In the genomic region with DNA sequence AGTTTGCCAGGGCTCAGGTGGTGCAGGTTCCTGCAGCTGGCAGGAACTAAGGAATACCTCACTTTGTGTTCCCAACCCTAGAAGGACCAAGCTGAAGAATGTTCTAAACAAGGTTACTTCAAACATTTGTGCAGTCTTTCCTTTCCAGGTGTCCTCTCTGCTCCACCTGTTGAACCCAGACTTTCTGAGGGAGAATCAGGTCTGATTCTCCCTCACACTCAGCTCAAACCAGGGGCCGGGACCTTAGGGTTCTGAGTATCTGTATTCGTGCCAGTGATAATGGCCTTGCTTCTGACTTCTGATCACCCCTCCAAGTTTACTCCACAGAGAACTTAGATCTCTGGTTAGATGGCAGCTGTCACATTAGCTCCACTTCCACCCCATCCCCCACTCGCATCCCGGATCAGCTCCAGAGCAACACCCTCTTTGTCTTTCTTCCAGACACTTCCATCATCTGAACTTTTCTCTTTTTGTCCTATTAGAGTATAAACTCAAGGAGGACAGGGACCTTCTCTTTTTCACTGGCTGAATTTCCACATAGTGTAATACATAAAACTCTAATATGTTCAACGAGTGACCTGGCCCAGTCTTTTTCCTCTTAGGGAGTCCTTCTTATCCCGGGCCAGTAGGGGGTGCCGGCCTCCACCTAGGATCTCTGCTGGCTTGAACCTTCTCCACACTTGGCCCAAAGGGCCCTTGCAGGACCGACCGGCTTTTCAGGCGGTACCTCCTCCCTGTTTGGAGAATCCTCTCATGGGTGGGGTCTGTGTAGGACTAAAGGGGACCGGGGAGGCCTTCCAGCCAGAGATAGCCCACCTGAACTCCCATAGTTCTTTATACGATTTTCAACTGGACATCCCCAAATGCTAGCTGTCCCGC, we compare ENCODE assay signal across 8 mouse cellular contexts. TPM values are rescaled to one million over a fixed set of nuclear protein-coding genes. Genes with fewer than 3 reads are reported as not detected.
A peak's percentile ranks its signal among the peaks of the same experiment; 100 is the strongest.
DNase-seq lines count a peak whose midpoint lies in the region; ATAC-seq and TF ChIP-seq lines count a peak whose summit lies in the region.

No protein-coding gene starts in this region.

- no peak overlapping the region for H3K27ac ChIP-seq in liver, embryonic 14.5 days
- H3K27ac ChIP-seq in testis, adult 2 months (ENCODE audit: control insufficient read depth, insufficient read depth, low read depth, low read length) = no peak overlapping the region

- TF ChIP-seq CTCF in liver, embryonic 14.5 days (IDR thresholded peaks at IDR 0.05; ENCODE audit: low read depth) = peak; percentile 87
- TF ChIP-seq CTCF in testis, adult 2 months (IDR thresholded peaks at IDR 0.05; ENCODE audit: control insufficient read depth, insufficient read depth, insufficient replicate concordance, low read depth, low read length) = peak; percentile 60; the same call in 1 of the 2 replicates

- no peak for ATAC-seq in liver, embryonic 14.5 days (ENCODE audit: insufficient read depth)

- H3K4me1 ChIP-seq in liver, embryonic 14.5 days (replicated peaks; ENCODE audit: control insufficient read depth in 2 of 2, insufficient read depth in 2 of 2, low read length in 1 of 2) = peaks cover 7 to 15% of the 10 kb centered on the region in 2 experiments; a peak in 3 of 4 replicates
- H3K4me1 ChIP-seq in testis, adult 2 months (ENCODE audit: control insufficient read depth, insufficient read depth, low read length) = peaks cover 15% of the 10 kb centered on the region

- no peak; the same call in 1 of the 2 replicates for TF ChIP-seq POLR2A in testis, adult 2 months (IDR thresholded peaks at IDR 0.05; ENCODE audit: control insufficient read depth, low read depth, low read length)

- peak overlapping the region; percentile 56 for H3K4me2 ChIP-seq in liver, embryonic 14.5 days (ENCODE audit: low read depth)

- 25% methylated on average over 13 of the region's 13 CpGs for WGBS in liver, embryonic 14.5 days (ENCODE audit: insufficient replicate concordance)

- no peaks in the 10 kb centered on the region for H3K9me3 ChIP-seq in liver, embryonic 14.5 days (ENCODE audit: control insufficient read depth, low read length)

- no peak for TF ChIP-seq EP300 in liver, embryonic 14.5 days (IDR thresholded peaks at IDR 0.05; ENCODE audit: low read depth)

- H3K36me3 ChIP-seq in liver, embryonic 14.5 days (replicated peaks; ENCODE audit: control insufficient read depth, insufficient read depth, low read depth) = no peaks in the 10 kb centered on the region
- H3K36me3 ChIP-seq in testis, adult 2 months (ENCODE audit: control insufficient read depth, insufficient read depth, low read length) = no peaks in the 10 kb centered on the region

- peaks cover 52% of the 10 kb centered on the region for H3K27me3 ChIP-seq in liver, embryonic 14.5 days (ENCODE audit: control insufficient read depth, insufficient read depth, low read length)
- no peaks in the 10 kb centered on the region for H3K27me3 ChIP-seq in testis, adult 2 months (ENCODE audit: control insufficient read depth, insufficient read depth, low read length)

- peak; percentile 81 for DNase-seq in 416B (ENCODE audit: low read depth)
- peak; percentile 78 for DNase-seq in adrenal gland, adult 8-10 months
- DNase-seq in embryo, embryonic 9.5 days (ENCODE audit: extremely low spot score) = peak; percentile 76
- peak; percentile 84 for DNase-seq in heart, adult 8-10 months (ENCODE audit: low spot score)
- DNase-seq in kidney, adult 18-20 months = peak; percentile 82
- peak in 2 of 3 experiments; percentile 40 to 43 for DNase-seq in liver, embryonic 14.5 days (ENCODE audit: low read depth in 3 of 3, low spot score in 3 of 3)
- DNase-seq in natural killer cell, adult 2 months (ENCODE audit: low spot score in 2 of 2) = peak; percentile 68 to 76

- H3K9ac ChIP-seq in liver, embryonic 14.5 days (replicated peaks) = no peak overlapping the region

- peak overlapping the region in 1 of 2 experiments; percentile 59; a peak in 2 of 4 replicates for H3K4me3 ChIP-seq in liver, embryonic 14.5 days (ENCODE audit: insufficient read depth in 1 of 2, low read depth in 2 of 2, low read length in 2 of 2)
- H3K4me3 ChIP-seq in testis, adult 2 months (ENCODE audit: control insufficient read depth, low read depth, low read length) = peak overlapping the region; percentile 64

RNA-seq across cellular contexts. Expression of a gene that starts 1.0 kb away (rescaled TPM):
- total RNA-seq in adrenal gland, adult 8-10 months (2022) = 10 to 100 TPM; 39.9 to 74.9 (median 58.7) TPM
- total RNA-seq in heart, adult 8-10 months (2022) = 1 to 10 TPM; 5.2 to 7.9 (median 6.8) TPM
- 0.56 and 0.61 TPM in 2 replicates for polyA plus RNA-seq in liver, embryonic 14.5 days (2012; rRNA removed)
- 0.68 and 0.98 TPM in 2 replicates for polyA plus RNA-seq in liver, embryonic 14.5 days (2014; fragmentation: Nextera tagmentation; extraction: Ambion mirVana)
- 3.1 and 3.3 TPM in 2 replicates for polyA plus RNA-seq in testis, adult 2 months (2012; rRNA removed)

RNA-seq across cellular contexts. Expression of a gene that starts 1.5 kb away (rescaled TPM):
- 10 to 100 TPM; 32.3 to 46.1 (median 44.7) TPM for total RNA-seq in adrenal gland, adult 8-10 months (2022)
- total RNA-seq in heart, adult 8-10 months (2022) = 10 to 100 TPM in 2 of 4 experiments, 1 to 10 TPM in 2; 8.1 to 11.2 (median 9.7) TPM
- 9.8 and 11.6 TPM in 2 replicates for polyA plus RNA-seq in liver, embryonic 14.5 days (2012; rRNA removed)
- polyA plus RNA-seq in liver, embryonic 14.5 days (2014; fragmentation: Nextera tagmentation; extraction: Ambion mirVana) = 9.8 and 12.1 TPM in 2 replicates
- 12.8 and 16.6 TPM in 2 replicates for polyA plus RNA-seq in testis, adult 2 months (2012; rRNA removed)

RNA-seq across cellular contexts. Expression of a gene that starts 13.9 kb away (rescaled TPM):
- 10 to 100 TPM; 22.3 to 28.9 (median 25.9) TPM for total RNA-seq in adrenal gland, adult 8-10 months (2022)
- total RNA-seq in heart, adult 8-10 months (2022) = 1 to 10 TPM; 5.6 to 6.9 (median 5.9) TPM
- polyA plus RNA-seq in liver, embryonic 14.5 days (2012; rRNA removed) = 7.4 and 10.5 TPM in 2 replicates
- polyA plus RNA-seq in liver, embryonic 14.5 days (2014; fragmentation: Nextera tagmentation; extraction: Ambion mirVana) = 14.3 and 15.3 TPM in 2 replicates
- polyA plus RNA-seq in testis, adult 2 months (2012; rRNA removed) = 9.1 and 10.2 TPM in 2 replicates

RNA-seq across cellular contexts. Expression of a gene that starts 23.3 kb away (rescaled TPM):
- total RNA-seq in adrenal gland, adult 8-10 months (2022) = 10 to 100 TPM in 2 of 4 experiments, 1 to 10 TPM in 2; 7.7 to 16.5 (median 11.4) TPM
- 10 to 100 TPM in 3 of 4 experiments, 1 to 10 TPM in 1; 7.6 to 19.4 (median 16.8) TPM for total RNA-seq in heart, adult 8-10 months (2022)
- polyA plus RNA-seq in liver, embryonic 14.5 days (2012; rRNA removed) = 0.97 and 1.4 TPM in 2 replicates
- polyA plus RNA-seq in liver, embryonic 14.5 days (2014; fragmentation: Nextera tagmentation; extraction: Ambion mirVana) = 0.28 and 0.48 TPM in 2 replicates
- 1.3 and 1.7 TPM in 2 replicates for polyA plus RNA-seq in testis, adult 2 months (2012; rRNA removed)

Comparison
In these comparisons a context has a peak if more than half of its experiments do, and no peak if none do; other contexts are left out.
1. RNA of a gene that starts 1.0 kb away (total RNA-seq): 39.9 to 74.9 TPM in adrenal gland, adult 8-10 months; 5.2 to 7.9 TPM in heart, adult 8-10 months; every median in the first group is over 4 times any median in the second.
2. Peak in every context shown above with its lines, with median percentiles within 50 percentile points of each other: DNase-seq.